Mouse (Mus musculus) CH12.LX (cell line): ENCODE data around the gene Fbxo41. TPM values are rescaled to one million over a fixed set of nuclear protein-coding genes. Genes with fewer than 3 reads are reported as not detected.

ENCODE experiments used
- DNase-seq: peaks from one replicate; pipeline ENCODE4 v3.0.0-alpha.2; 2013; ENCODE audit errors: extremely low read depth
- H3K27ac ChIP-seq: 2 replicates; pipeline ENCODE4 v1.5.1; 2012; ENCODE audit warnings: low read depth, mild to moderate bottlenecking, control low read depth, moderate library complexity; ENCODE audit not compliant: insufficient read depth
- H3K27me3 ChIP-seq: replicated peaks from 2 replicates; pipeline ENCODE3; 2012; ENCODE audit warnings: inconsistent platforms
- H3K36me3 ChIP-seq, 2 experiments: replicated peaks in 1 of 2; 2 replicates each; pipeline versions ENCODE3 to v1.6.1; 2012; ENCODE audit warnings: inconsistent platforms in 1 of 2, low read length in 1 of 2, mild to moderate bottlenecking in 1 of 2, mixed read lengths in 1 of 2, moderate library complexity in 1 of 2; ENCODE audit not compliant: control insufficient read depth in 1 of 2, insufficient read depth in 1 of 2
- H3K4me1 ChIP-seq, 2 experiments: 2 replicates each; pipeline ENCODE4 v1.6.1; 2012; ENCODE audit warnings: inconsistent platforms in 1 of 2, moderate library complexity in 1 of 2; ENCODE audit not compliant: insufficient read depth in 2 of 2, control insufficient read depth in 1 of 2
- H3K4me2 ChIP-seq: 2 replicates; pipeline ENCODE4 v1.6.1; 2012; ENCODE audit warnings: low read depth, mild to moderate bottlenecking, control low read depth; ENCODE audit not compliant: poor library complexity, insufficient read depth, severe bottlenecking
- H3K4me3 ChIP-seq, 3 experiments: fragments of 150-350 bp in 1 of 3; sonication (generic) in 1 of 3; replicated peaks in 1 of 3; 2 replicates each; pipeline versions ENCODE3 to v1.5.1; 2011 to 2012; ENCODE audit warnings: low read depth in 2 of 3, low read length in 2 of 3, mild to moderate bottlenecking in 2 of 3, moderate library complexity in 2 of 3, control low read depth in 1 of 3, improper control_type of control experiment in 1 of 3, inconsistent platforms in 1 of 3, mixed read lengths in 1 of 3; ENCODE audit not compliant: poor library complexity in 1 of 3
- H3K79me2 ChIP-seq: replicated peaks from 2 replicates; pipeline ENCODE4 v1.6.1; 2012; ENCODE audit warnings: mild to moderate bottlenecking, moderate library complexity; ENCODE audit not compliant: control insufficient read depth, poor library complexity, insufficient read depth, severe bottlenecking; ENCODE audit errors: extremely low read depth
- H3K9ac ChIP-seq: 2 replicates; pipeline ENCODE4 v1.6.1; 2012; ENCODE audit warnings: low read depth, mild to moderate bottlenecking, control low read depth, moderate library complexity; ENCODE audit not compliant: insufficient read depth
- H3K9me3 ChIP-seq: replicated peaks from 2 replicates; pipeline ENCODE3; 2012; ENCODE audit warnings: low read length, inconsistent platforms, mixed read lengths
- CHD1 ChIP-seq: IDR thresholded peaks from 2 replicates; pipeline ENCODE4 v1.6.1; 2012; ENCODE audit warnings: low read depth, low read length, improper control_type of control experiment, inconsistent platforms
- CHD2 ChIP-seq: IDR thresholded peaks from 2 replicates; pipeline ENCODE4 v1.6.1; 2011; ENCODE audit warnings: low read length, improper control_type of control experiment
- CTCF ChIP-seq, 2 experiments: IDR thresholded peaks in 1 of 2; conservative IDR thresholded peaks in 1 of 2; 2 replicates each; pipeline ENCODE4 v1.5.1; 2011 to 2012; ENCODE audit warnings: low read depth in 2 of 2, low read length in 2 of 2, improper control_type of control experiment in 1 of 2, inconsistent platforms in 1 of 2, mild to moderate bottlenecking in 1 of 2, moderate library complexity in 1 of 2
- E2F4 ChIP-seq: IDR thresholded peaks from 2 replicates; pipeline ENCODE4 v1.6.1; 2011; ENCODE audit warnings: low read depth, low read length, improper control_type of control experiment; ENCODE audit not compliant: insufficient replicate concordance
- ELF1 ChIP-seq: IDR thresholded peaks from 2 replicates; pipeline ENCODE4 v1.6.1; 2014; ENCODE audit warnings: low read depth, mild to moderate bottlenecking, inconsistent platforms, low read length, improper control_type of control experiment
- EP300 ChIP-seq: IDR thresholded peaks from 2 replicates; pipeline ENCODE4 v1.6.1; 2011; ENCODE audit warnings: low read length, improper control_type of control experiment
- ETS1 ChIP-seq: conservative IDR thresholded peaks from 2 replicates; pipeline ENCODE4 v1.6.1; 2012; ENCODE audit warnings: low read depth, mild to moderate bottlenecking, inconsistent platforms, low read length, improper control_type of control experiment, moderate library complexity
- GABPA ChIP-seq: IDR thresholded peaks from 2 replicates; pipeline ENCODE4 v1.6.1; 2012; ENCODE audit warnings: low read depth, low read length, improper control_type of control experiment, inconsistent platforms; ENCODE audit not compliant: insufficient replicate concordance
- HCFC1 ChIP-seq: IDR thresholded peaks from 2 replicates; pipeline ENCODE4 v1.6.1; 2012; ENCODE audit warnings: low read depth, mild to moderate bottlenecking, inconsistent platforms, low read length, improper control_type of control experiment
- JUN ChIP-seq: IDR thresholded peaks from 2 replicates; pipeline ENCODE4 v1.6.1; 2011; ENCODE audit warnings: low read depth, mild to moderate bottlenecking, low read length, improper control_type of control experiment, moderate library complexity; ENCODE audit not compliant: insufficient read depth
- KAT2A ChIP-seq: IDR thresholded peaks from 2 replicates; pipeline ENCODE4 v1.6.1; 2012; ENCODE audit warnings: low read length, improper control_type of control experiment, inconsistent platforms; ENCODE audit not compliant: insufficient replicate concordance
- MAFK ChIP-seq: IDR thresholded peaks from 2 replicates; pipeline ENCODE4 v1.6.1; 2011; ENCODE audit warnings: low read length, improper control_type of control experiment; ENCODE audit not compliant: insufficient replicate concordance
- MAX ChIP-seq: IDR thresholded peaks from 2 replicates; pipeline ENCODE4 v1.6.1; 2011; ENCODE audit warnings: low read length, improper control_type of control experiment
- MEF2A ChIP-seq: IDR thresholded peaks from 2 replicates; pipeline ENCODE4 v1.6.1; 2014; ENCODE audit warnings: low read depth, mild to moderate bottlenecking, inconsistent platforms, low read length, improper control_type of control experiment, borderline replicate concordance
- MXI1 ChIP-seq: IDR thresholded peaks from 2 replicates; pipeline ENCODE4 v1.6.1; 2011; ENCODE audit warnings: mild to moderate bottlenecking, low read depth, low read length, improper control_type of control experiment
- NELFE ChIP-seq: IDR thresholded peaks from 2 replicates; pipeline ENCODE4 v1.6.1; 2011; ENCODE audit warnings: low read depth, low read length, improper control_type of control experiment
- NRF1 ChIP-seq: IDR thresholded peaks from 2 replicates; pipeline ENCODE4 v1.6.1; 2014; ENCODE audit warnings: low read depth, mild to moderate bottlenecking, inconsistent platforms, low read length, improper control_type of control experiment, moderate library complexity
- PAX5 ChIP-seq: IDR thresholded peaks from 2 replicates; pipeline ENCODE4 v1.6.1; 2012; ENCODE audit warnings: low read length, inconsistent platforms, mixed read lengths
- POLR2AphosphoS2 ChIP-seq: IDR thresholded peaks from 2 replicates; pipeline ENCODE4 v1.6.1; 2011; ENCODE audit warnings: low read depth, low read length, improper control_type of control experiment
- RCOR1 ChIP-seq: conservative IDR thresholded peaks from 2 replicates; pipeline ENCODE4 v1.6.1; 2012; ENCODE audit warnings: low read depth, mild to moderate bottlenecking, inconsistent platforms, low read length, improper control_type of control experiment
- SIN3A ChIP-seq: IDR thresholded peaks from 2 replicates; pipeline ENCODE4 v1.6.1; 2012; ENCODE audit warnings: low read length, improper control_type of control experiment, inconsistent platforms
- SMC3 ChIP-seq: IDR thresholded peaks from 2 replicates; pipeline ENCODE4 v1.6.1; 2011; ENCODE audit warnings: low read depth, low read length, improper control_type of control experiment
- TBP ChIP-seq: conservative IDR thresholded peaks from 2 replicates; pipeline ENCODE4 v1.6.1; 2011; ENCODE audit warnings: low read depth, low read length, improper control_type of control experiment
- TCF12 ChIP-seq: IDR thresholded peaks from 2 replicates; pipeline ENCODE4 v1.6.1; 2014; ENCODE audit warnings: low read depth, mild to moderate bottlenecking, inconsistent platforms, low read length, improper control_type of control experiment
- UBTF ChIP-seq: IDR thresholded peaks from 2 replicates; pipeline ENCODE4 v1.6.1; 2012; ENCODE audit warnings: low read depth, mild to moderate bottlenecking, inconsistent platforms, low read length, improper control_type of control experiment, moderate library complexity
- USF2 ChIP-seq: conservative IDR thresholded peaks from 2 replicates; pipeline ENCODE4 v1.6.1; 2011; ENCODE audit warnings: low read depth, low read length, improper control_type of control experiment
- ZC3H11A ChIP-seq: IDR thresholded peaks from 2 replicates; pipeline ENCODE4 v1.6.1; 2012; ENCODE audit warnings: low read depth, mild to moderate bottlenecking, inconsistent platforms, low read length, improper control_type of control experiment
- ZKSCAN1 ChIP-seq: IDR thresholded peaks from 2 replicates; pipeline ENCODE4 v1.6.1; 2012; ENCODE audit warnings: low read depth, inconsistent platforms, low read length, improper control_type of control experiment, borderline replicate concordance
- ZMIZ1 ChIP-seq: IDR thresholded peaks from 2 replicates; pipeline ENCODE4 v1.6.1; 2012; ENCODE audit warnings: low read depth, mild to moderate bottlenecking, inconsistent platforms, low read length, improper control_type of control experiment
- ZNF384 ChIP-seq: IDR thresholded peaks from 2 replicates; pipeline ENCODE4 v1.6.1; 2012; ENCODE audit warnings: low read depth, low read length, improper control_type of control experiment, inconsistent platforms
- dilution Hi-C: fragments of 300-500 bp; cut with MboI; formaldehyde crosslinking; loops from 2 replicates; pipeline ENCODE4 v1.14.3; 2020; ENCODE audit warnings: low sequenced_read_pairs; ENCODE audit not compliant: extremely low pct_unique_long_range_greater_than_20kb, extremely low pct_ligation_motif_present
- in situ Hi-C: fragments of 300-500 bp; cut with MboI; formaldehyde crosslinking; loops from 3 replicates; pipeline ENCODE4 v1.14.3; 2019; ENCODE audit warnings: low sequenced_read_pairs, low pct_ligation_motif_present, low pct_unique_long_range_greater_than_20kb, mixed read lengths
- polyA plus RNA-seq: library from polyadenylated mRNA; unstranded; fragments of >175 nt; gene quantifications from 2 replicates; pipeline ENCODE4 v1.2.1, GENCODE M21; 2012; ENCODE audit warnings: low read depth; ENCODE audit not compliant: insufficient read length
- total RNA-seq, 2 experiments: library from RNA; depleted of rRNA; stranded (reverse); fragments of 300-350 nt in 1 of 2; fragments of >200 nt in 1 of 2; gene quantifications; 2 replicates each; pipeline ENCODE4 v1.2.3; 2012 to 2014

Gene Fbxo41
- total and polyA plus RNA-seq, 3 experiments: 0.04 TPM; not detected in 2

DNA sequence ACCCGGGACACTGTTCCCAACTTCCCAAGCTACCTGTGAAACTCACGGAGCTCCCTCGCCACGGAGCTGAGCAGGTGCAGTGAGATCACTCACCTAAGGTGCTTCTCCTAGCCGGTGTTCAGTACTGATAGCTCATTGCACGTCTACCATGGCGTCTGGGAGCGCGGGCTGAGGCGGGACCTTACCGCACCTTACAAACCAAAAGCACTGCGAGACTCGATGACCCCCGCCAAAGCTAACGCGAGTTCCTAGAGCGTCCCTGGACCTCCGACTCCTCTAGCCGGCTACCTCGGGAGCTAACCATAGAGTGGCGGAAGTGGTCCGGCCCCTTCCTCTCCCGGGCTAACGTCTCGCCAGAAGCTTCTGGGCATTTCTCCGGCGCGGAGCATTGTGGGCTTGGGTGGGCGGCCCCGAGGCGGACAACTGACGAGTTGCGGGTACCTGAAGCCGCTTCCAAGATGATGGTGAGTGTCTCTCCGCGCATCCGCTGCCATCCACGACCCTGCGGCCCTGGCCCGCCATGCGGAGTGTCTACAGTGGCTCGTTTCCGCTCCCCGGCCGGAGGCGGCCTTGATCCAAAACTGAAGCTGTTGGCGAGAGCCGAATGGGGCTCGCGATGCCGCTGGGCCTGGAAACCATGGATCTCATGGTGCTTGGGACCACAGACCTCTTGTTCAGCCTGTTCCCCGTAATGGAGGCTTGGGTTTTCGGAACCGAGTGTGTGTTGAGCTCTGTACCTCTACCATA, 51.0 kb downstream of the Fbxo41 start, which contains the start of gene Pradc1 (continued):
- no peak for TF ChIP-seq RCOR1
- TF ChIP-seq CTCF (conservative IDR thresholded peaks at IDR 0.05 in 1 of 2, IDR thresholded peaks at IDR 0.05 in 1 of 2; ENCODE audit: low read depth in 2 of 2, low read length in 2 of 2): no peak
- no peak for TF ChIP-seq ZNF384
- no peak for TF ChIP-seq ETS1
- no peak for TF ChIP-seq CHD1
- no peak for TF ChIP-seq MAFK
- TF ChIP-seq CHD2: no peak

DNA sequence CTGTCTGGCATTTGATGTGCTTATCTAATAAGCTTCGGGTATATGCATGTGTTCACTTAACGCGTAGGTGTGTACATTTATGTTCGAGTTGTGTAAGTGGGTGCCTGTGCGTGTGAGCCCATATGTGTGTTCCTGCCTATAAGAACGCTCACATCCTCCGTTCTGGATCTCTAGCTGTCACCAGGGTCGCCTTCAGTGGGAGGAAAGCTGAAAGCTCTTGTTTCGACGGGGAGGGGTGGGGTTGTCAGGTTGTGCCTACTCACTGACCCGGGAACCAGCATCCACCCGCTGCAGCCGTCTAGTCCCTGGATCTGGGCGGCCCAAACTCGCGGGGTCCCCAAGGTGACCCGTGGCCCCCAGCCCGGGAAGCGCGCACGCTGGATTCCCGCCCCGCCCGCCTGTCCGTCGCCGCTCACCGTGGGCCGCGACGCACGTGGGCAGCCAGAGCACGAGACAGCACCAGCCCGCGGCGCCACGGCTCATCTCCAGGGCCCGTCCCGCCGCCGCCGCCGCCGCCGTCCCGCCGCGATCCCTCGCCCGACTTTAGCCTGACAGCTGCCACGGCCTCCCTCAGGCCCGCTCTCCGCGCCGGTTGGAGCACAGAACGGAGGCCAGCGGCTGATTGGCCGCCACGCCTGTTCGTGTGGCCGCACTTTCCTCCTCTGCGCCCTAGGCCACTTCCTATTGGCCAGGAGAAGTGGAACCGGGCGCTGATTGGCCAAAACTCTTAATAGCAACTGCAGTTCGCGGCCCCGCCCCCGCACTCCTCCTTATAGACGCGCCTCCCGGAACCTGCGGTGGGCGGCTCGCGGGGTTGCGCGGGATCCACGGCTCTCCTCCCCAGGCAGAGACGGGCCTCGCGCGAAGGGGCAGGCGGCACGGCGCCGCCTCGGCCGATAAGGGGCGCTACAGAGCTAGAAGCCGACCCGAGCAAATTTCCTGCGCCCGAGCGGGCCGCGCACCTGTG, 51.8 kb downstream of the Fbxo41 start, which contains the start of gene Cct7:
Gene Cct7 (plus strand): TSS at position 818 of the 967 bp plus-strand sequence.
- Histone ChIP-seq H3K4me2 (peak within 1 kb of the TSS; percentile 97), H3K27ac (peak within 1 kb of the TSS; percentile 85), H3K4me1 (peaks cover 0 to 35% of the 10 kb centered on the region in 2 experiments; a peak in 2 of 4 replicates), H3K36me3 (peaks cover 11 to 51% of the 10 kb centered on the region in 2 experiments), H3K27me3 (no peaks in the 10 kb centered on the region), H3K9ac (peak within 1 kb of the TSS; percentile 93), H3K9me3 (no peaks in the 10 kb centered on the region), H3K79me2 (peaks cover 38% of the 10 kb centered on the region), H3K4me3 (peak within 1 kb of the TSS; percentile 89 to 99 (median 93))
- peak; percentile 98 for DNase-seq
- TF ChIP-seq CTCF (conservative IDR thresholded peaks at IDR 0.05 in 1 of 2, IDR thresholded peaks at IDR 0.05 in 1 of 2; ENCODE audit: low read depth in 2 of 2, low read length in 2 of 2): peak in 1 of 2 experiments; percentile 60; a peak in 2 of 4 replicates
- no peak for TF ChIP-seq PAX5
- no peak for TF ChIP-seq SMC3
- 0 out of 2 replicates have a peak, but pooled peaks have one; percentile 39 for TF ChIP-seq MAX
- TF ChIP-seq NRF1: peak; percentile 28; the same call in 1 of the 2 replicates
- TF ChIP-seq ELF1: peak; percentile 77
- no peak for TF ChIP-seq TCF12
- TF ChIP-seq NELFE: peak; percentile 67
- no peak for TF ChIP-seq JUN
- TF ChIP-seq EP300: no peak
- no peak for TF ChIP-seq HCFC1
- TF ChIP-seq TBP: 0 out of 2 replicates have a peak, but pooled peaks have one; percentile 66
- TF ChIP-seq E2F4: no peak
- peak; percentile 63; the same call in 1 of the 2 replicates for TF ChIP-seq UBTF
- no peak for TF ChIP-seq USF2
- peak; percentile 73; the same call in 1 of the 2 replicates for TF ChIP-seq MXI1
- TF ChIP-seq ZKSCAN1: no peak
- TF ChIP-seq KAT2A: 0 out of 2 replicates have a peak, but pooled peaks have one; percentile 19
- TF ChIP-seq CHD1: no peak
- peak; percentile 89 for TF ChIP-seq CHD2
- TF ChIP-seq ZC3H11A: no peak
- 0 out of 2 replicates have a peak, but pooled peaks have one; percentile 4 for TF ChIP-seq POLR2AphosphoS2
- no peak for TF ChIP-seq MEF2A
- no peak for TF ChIP-seq SIN3A
- no peak for TF ChIP-seq GABPA
- peak; percentile 40; the same call in 1 of the 2 replicates for TF ChIP-seq ZMIZ1
- in situ Hi-C loops: loop anchor here (25.0 kb wide), 1 partner anchor 461 kb away; the partner anchor contains the start of genes Nat8f1, Nat8f4 and Tprkb
- dilution Hi-C loops: no loop called here
